Mouse (Mus musculus): ENCODE results near the gene Inha. TPM values are rescaled to one million over a fixed set of nuclear protein-coding genes. Genes with fewer than 3 reads are reported as not detected.

Gene Inha
- polyA plus RNA-seq, 1 experiment: 23.9 TPM

DNA sequence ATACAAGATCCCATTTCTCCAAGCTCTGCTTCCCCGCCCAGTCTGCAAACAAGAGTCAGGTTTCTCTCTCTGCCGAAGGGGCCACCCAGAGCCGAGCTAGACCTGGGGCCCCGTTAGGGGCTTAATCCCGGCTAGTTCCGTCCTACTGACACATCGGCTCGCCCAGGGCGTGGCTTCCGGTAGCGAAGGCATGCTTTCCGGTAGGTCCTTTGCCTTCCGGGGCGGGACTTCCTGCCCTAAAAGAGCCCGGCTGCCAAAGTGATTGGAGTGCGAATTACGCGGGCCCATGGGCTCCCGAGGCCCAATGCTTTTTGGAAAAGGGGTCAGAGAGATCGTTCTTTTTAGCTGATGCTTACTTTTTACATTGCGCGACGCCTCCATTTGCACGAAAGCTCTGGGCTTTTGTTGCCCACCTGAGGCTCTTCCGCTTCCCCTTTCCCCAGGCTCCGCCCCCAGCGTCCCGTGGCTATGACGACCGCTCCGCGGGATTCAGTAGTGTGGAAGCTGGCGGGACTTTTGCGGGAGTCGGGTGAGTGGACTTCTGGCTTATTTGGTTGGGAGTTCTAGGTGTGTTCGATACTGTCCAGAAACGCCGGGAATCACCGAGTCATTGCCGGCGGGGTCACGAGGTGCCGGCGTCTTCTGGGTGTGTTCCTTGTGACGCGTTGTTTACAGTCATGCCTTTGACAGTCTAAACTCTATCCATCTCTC, 14.6 kb downstream of the Inha start, which contains the start of gene Stk11ip:
Gene Stk11ip (plus strand): TSS at position 209 of the 711 bp plus-strand sequence.
- peak; percentile 82 for DNase-seq (ENCODE audit: low spot score)

DNA sequence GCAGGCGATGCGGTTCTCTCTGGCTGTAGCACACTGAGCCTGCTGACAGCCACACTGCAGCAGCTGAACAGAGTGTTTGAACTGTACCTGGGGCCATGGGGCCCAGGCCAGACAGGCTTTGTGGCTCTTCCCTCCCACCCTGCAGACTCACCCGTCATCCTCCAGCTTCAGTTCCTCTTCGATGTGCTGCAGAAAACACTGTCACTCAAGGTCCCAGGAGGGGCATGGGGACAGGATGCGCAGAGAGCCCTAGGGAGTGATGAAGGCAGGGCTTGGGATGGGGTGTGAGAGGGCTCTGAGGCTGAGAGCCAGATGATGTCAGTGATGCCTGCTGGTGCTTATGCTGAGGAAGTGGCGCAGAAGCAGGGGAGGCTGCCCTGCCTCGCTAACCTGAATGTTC, 17.8 kb downstream of the Inha start:
- DNase-seq (ENCODE audit: low spot score): no peak

DNA sequence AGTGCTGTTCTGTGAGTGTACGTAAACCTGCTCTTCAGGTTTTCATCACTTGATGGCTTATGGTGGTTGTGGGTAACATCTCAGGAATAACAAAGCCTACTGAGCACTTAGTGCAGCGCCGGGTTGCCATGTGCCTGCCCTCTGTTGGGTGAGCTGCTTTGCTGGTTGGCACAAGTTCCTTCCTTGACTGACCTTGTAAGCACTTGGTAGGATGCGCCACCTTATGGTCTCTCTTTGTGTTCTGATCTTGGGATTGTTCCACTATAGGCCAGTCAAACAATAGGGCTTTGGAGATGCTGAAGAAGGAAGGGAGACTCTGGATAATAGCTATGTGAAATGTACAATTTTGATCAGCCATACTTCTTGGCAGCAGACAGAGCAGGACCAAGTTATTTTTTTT, 23.7 kb downstream of the Inha start:
- DNase-seq (ENCODE audit: low spot score): no peak

DNA sequence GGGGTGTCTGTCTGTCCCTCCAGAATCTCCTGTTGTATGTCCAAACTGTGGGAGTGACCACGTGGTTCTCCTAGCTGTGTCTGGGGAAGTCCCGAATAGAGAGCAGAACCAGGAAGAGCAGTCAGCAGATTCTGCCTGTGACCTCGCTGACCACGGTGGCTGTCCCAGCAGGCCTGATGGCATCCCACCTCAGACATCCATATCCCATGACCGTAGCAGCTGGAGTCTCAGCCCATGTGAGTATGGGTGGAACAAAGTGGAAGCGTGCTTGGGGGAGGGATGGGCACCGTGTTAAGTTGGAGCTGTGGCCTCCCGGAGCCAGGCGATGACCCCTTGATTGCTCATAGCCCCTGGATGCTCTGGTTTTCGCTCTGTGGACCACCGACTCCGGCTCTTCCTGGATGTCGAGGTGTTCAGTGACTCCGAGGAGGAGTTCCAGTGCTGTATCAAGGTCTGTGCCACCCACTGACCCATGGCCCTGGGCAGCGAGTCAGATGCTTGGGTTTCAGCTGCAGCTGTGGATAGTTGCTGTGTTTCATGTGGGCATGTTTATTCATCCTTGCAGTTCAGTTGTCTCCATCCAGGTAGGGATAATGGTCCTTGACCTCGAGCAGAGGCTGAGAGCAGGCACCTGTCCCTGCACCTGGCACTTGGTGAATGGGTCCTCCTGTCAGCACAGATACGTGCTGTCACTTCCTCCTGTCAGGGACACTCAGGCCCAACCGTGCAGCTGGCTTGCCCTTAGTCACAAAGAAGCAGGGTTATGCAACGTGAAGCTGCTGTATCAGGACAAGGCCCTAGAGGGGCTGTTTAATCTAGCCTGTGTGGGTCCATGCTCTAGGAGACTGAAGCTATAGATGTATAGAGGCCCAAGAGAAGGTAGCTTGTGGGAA, 25.6 kb downstream of the Inha start:
- DNase-seq (ENCODE audit: low spot score): no peak

DNA sequence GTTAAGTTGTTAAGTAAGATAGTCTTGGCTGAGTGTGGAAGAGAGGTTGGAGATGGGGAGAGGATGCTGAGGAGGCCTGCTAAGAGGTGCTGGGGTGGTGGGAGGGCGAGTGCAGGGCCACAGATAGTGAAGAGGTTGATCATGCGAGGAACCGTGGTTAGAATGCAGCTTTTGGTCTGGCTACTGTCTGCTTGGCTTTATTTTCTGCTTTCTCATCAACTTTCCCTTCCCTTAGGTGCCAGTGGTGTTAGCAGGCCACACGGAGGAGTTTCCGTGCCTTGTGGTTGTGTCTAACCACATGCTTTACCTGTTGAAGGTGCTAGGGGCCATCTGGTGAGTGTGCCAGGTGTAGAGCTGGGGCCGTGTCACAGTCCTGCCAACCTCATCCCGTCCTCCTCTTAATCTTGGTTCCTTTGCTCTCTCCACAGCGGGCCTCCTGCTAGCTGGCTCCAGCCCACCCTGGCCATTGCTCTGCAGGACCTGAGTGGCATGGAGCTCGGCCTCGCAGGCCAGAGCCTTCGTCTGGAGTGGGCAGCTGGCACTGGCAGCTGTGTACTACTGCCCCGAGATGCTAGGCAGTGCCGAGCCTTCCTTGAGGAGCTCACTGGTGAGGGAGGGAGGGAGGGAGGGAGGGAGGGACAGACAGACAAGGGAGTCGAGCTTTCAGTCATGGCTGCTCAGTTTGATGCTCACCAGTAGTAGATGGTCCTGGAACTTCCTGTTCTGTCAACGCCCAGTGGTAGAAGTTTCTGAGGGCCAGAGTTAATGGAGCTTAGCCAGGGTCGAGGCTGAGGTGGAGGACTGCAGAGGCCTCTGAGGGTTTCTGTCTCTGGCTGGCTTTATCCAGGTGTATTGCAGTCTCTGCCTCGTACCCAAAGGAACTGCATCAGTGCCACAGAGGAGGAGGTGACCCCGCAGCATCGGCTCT, 26.7 kb downstream of the Inha start:
- DNase-seq (ENCODE audit: low spot score): no peak

DNA sequence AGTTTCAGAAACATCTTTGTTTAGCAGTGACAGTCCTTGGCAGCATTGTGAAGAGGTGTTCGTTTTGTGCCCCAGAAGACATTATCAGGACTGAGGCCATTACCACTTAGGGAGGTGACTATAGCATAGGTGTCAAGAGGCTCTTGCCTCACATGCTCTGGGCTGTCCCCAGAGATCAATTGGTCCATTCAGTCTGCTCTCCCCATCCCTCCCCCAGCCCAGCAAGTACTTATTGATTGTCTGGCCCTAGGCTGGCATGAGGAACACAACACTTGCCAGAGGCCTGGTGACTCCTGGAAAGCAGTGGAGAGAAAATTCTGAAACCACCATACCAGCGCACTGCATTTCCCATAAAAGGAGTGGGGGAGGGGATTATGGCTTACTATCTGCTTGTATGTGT, 30.7 kb downstream of the Inha start:
- DNase-seq (ENCODE audit: low spot score): no peak

DNA sequence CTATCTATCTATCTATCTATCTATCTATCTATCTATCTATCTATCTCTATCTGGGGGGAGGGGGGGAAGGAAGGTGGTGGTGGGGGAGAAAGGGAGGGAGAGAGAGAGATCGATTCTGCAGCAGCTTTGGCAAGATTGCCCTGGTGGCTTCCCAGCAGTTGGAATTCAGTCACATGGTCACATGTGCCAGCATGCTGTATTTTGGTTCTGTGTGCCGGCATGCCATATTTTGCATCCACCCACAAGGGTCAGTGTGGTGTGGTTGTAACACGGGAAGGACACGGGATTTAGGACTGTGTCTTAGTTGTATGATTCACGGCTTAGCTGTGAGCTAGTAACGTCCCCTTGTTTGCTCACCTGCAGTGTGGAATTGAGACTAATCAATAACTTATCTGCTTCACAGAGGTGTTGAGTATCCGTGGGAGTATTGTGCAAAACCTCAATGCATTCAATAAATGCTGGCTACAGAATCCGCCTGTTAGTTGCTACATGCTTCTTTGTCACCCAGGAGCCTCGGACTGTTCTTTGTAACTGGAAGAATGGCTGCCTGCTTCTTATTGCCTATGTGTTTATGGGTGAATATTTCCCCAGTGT, 31.8 kb downstream of the Inha start:
- no peak for DNase-seq (ENCODE audit: low spot score)

DNA sequence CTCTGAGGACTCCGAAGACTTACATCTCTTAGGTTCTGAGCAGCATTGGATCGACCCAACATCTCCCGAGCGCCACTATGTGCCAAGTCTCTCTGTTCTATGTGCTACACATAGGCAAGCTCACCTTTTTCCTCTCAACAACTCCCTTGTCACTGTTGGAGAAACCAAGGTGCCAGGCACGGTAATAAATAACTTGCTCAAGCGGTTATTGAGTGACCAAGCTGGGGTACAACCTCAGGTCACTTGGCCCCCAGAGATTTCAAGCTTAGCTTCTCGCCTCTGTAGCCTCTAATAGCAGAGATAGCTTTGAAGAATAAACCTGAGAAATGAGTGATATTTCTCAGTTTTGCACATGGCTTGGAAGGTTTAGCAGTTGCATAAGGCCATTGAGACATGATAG, 34.6 kb downstream of the Inha start:
- DNase-seq (ENCODE audit: low spot score): no peak

DNA sequence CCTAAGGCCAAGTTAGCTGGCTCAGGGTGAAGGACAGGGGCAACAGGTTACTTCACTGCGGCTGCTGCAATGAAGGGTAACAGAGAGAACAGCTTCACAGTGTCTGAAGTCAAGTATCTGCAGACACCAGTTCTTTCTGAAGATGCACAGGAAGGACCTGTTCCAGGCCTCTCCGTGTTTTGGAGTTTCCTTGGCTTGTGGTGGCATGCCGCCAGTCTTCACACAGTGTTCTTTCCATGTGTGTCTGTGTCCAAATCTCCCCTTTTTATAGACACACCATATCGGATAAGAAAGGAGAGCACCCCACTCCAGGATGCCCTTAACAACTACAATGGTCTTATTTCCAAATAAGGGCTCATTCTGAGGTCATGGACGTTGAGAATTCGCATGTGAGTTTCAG, 37.5 kb downstream of the Inha start:
- no peak for DNase-seq (ENCODE audit: low spot score)

DNA sequence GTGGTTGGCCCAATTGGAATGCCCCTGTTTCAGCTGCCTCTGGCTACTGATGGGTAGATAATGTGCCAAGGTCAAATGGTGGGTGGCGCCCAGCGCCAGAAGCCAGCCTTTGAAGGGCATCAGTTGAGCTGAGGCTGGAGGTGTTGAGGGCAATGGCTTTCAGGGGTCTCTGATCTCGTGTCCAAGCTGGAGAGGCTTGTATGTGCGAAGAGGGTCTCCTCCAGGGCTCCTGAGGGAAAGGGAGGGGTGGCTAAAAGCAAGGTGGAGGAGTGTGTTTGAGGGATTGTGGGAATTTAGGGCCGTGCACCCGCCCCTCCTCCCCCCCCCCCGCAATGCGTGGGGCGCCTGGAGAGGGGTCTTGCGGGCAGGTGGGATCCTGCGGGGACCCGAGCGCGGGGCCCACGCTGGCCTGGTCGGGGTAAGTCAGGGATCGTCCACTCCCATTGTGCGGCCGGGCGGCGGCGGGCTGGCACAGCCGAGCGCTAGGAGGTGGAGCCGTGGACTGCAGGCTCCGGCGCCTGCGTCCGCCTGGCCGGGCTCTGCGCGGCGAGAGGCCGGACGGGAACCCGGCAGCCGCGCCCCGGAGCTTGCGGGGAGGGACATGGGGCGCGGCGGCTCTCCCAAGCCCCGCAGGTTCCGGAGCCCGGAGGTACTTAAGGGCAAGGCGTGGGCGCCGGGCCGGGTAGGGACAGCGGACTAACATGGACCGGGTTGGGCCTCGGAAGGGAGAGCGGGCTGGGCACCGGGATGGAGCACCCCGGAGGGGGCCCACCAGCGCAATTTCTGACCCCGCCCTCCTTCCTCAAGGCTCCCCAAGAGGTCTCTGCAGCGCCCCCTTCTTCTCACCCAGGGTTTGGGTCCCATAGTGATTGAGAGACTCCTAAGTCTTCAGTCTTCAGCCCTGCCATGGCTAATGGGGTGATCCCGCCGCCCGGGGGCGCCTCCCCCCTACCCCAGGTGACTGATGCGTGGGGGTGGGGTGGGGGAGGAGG, 39.4 kb downstream of the Inha start, which contains the start of gene Slc4a3:
Gene Slc4a3 (plus strand): TSS at position 302 of the 992 bp plus-strand sequence.
- DNase-seq (ENCODE audit: low spot score): peak; percentile 73

DNA sequence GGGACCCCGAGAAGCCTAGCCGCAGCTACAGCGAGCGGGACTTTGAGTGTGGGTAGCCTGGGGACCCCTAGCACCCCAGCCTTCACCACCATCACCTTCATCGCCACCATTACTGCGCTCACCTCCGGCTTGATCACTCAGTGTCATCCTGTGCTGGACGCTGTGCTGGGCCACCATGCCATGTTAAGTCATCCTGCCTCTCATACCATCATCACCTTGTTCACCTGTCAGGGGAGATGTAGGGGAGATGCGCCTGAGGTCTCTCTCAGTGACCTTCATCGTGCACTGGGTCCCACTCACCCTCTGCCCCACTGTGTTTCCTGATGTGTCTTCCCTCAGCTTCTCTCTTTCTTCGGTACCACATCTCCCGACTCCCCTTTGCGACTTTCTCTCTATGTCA, 40.5 kb downstream of the Inha start:
- DNase-seq (ENCODE audit: low spot score): no peak

DNA sequence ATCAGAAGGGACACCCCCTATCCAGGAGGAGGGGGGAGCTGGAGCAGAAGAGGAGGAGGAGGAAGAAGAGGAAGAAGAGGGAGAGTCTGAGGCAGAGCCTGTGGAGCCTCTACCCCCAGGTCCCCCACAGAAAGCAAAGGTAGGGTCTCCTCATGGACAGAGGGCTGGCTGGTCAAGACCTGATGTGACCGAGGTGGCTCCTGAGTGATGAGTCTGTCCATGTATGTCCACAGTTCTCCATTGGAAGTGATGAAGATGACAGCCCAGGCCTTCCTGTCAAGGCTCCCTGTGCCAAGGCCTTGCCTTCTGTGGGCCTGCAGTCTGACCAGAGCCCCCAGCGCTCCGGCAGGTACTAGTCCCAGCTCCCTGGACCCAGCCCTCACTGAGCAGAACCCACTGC, 41.2 kb downstream of the Inha start:
- no peak for DNase-seq (ENCODE audit: low spot score)

DNA sequence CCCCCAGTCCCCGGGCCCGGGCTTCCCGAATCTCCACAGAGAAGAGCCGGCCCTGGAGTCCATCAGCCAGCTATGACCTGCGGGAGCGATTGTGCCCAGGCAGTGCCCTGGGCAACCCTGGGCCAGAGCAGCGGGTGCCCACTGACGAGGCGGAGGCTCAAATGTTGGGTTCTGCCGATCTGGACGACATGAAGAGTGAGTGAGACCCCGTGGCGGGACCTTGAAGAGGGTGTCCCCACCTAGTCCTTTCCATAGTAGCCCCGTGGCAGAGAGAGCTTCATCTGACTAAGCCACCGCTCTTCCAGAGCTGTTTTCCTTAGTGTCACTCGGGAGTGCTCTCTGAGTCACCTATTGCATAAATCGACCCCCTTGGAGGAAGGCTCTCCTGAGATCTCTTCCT, 42.0 kb downstream of the Inha start:
- no peak for DNase-seq (ENCODE audit: low spot score)

DNA sequence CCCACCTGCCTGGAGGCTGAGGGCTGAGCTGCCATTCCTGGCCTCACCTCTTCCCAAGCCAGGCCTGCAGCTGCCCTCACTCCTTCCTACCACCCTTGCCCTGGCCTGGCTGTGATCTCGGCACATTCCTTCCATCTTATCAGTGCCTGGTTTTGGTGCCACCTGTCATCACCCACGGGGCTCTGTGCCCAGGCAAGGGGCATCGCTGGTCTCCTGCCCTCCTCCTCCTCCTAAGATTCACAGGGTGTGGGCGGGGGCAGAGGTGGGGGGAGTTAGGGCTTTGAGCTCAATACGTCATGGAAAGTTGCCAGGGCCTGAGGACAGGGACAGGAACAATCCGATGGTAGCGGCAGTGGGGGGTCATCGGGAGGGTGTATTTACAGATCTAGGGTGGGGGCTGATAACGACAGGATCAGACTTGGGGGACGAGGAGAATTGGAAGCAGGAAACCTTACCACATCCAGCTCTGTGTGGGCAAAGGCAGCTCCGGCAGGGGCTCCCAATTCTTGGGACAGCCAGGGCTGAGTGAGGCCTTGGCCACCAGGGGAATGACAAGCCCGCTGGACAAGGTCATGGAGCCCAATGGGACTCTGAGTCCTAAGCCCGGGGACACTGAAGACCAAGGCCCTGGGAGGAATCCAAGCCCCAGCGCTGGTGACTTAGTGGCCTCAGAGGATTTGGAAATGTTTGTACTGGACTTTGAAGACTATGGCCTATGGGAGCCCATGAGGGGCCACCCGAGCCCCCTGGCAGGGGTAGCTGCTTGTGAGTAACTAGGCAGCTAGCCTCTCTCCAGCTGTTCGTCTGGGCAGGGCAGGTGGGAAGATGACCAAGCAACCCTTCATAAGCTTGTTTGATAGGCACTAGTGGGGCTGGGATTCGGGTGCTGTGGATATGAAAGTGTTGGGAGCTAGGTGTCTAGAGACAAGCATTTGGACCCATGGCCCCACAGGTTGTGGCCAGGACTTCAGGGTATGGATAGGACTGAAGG, 42.7 kb downstream of the Inha start:
- no peak for DNase-seq (ENCODE audit: low spot score)

DNA sequence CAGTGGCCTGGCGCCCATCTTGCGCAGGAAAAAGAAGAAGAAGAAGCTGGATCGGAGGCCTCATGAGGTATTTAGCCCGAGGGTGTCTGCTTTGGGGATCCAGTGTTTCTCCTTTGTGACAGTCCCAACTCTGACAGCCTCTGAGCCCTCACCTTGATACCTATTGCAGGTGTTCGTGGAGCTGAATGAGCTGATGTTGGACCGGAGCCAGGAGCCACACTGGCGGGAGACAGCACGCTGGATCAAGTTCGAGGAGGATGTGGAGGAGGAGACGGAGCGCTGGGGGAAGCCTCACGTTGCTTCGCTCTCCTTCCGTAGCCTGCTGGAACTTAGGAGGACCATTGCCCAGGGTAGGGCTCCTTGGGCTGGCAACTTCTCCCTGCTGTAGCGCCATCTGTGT, 43.7 kb downstream of the Inha start:
- DNase-seq (ENCODE audit: low spot score): no peak

DNA sequence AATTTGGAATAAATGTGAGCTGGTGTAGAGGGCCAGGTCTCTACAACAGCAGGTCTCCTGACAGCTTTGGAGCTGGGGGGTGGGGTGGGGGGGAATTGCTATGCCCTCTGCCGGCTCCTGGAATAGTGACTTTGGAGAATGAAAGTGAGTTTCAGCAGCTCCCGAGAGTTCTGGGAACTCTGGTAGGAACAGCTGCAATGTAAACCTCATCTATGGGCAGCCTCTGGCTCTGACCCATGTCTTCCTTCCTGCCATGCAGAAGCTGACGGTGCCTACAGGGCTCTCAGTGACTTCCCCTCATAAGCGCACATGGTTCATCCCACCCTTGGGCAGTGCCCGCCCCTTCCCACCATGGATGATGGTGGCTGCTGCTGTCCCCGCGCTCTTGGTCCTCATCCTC, 48.8 kb downstream of the Inha start:
- DNase-seq (ENCODE audit: low spot score): no peak

DNA sequence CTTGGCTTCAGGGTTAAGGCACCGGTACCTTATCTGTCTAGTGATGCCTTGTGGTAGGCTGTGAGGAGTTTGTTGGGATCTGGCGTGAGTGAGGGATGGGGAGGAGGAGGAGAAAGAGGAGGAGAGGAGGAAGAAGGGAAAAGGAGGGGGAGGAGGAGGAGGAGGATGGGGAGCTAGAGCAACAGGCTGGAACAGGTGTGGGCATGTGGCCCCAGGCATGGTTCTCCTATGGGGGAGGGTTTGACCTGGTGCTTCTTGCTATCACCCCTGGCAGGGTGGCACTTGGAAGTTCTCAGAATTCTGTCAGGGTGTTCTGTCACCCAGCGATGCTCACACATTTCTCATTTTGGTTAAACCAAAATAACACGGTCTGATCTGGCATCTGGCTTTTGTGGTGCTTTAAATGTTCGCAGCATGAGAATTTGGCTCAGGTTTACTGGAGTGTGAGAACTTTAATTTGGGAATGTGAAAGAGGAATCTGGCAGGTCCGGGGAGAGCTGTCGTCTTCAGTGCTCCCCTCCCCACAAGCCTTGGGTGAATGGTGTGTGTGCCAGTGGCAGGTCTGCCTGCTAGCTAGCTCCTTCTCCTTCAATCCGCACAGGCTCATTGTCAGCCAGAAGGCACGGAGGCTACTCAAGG, 49.4 kb downstream of the Inha start:
- no peak for DNase-seq (ENCODE audit: low spot score)

DNA sequence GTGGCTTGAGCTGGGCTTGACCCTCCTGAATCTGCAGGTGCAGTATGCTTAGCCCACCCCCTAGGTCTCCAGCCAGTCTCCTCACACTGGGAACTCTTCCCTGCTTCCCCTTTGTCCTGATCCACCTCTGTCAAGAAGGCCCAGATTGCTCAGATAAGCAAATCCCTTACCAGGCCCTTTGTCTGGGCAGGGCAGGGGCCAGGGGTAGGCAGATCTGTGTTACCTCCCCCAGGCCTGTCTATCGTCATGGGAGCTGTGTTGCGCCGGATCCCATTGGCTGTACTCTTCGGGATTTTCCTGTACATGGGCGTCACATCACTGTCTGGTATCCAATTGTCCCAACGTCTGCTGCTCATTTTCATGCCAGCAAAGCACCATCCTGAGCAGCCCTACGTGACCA, 50.2 kb downstream of the Inha start:
- no peak for DNase-seq (ENCODE audit: low spot score)
